In the genomic region with DNA sequence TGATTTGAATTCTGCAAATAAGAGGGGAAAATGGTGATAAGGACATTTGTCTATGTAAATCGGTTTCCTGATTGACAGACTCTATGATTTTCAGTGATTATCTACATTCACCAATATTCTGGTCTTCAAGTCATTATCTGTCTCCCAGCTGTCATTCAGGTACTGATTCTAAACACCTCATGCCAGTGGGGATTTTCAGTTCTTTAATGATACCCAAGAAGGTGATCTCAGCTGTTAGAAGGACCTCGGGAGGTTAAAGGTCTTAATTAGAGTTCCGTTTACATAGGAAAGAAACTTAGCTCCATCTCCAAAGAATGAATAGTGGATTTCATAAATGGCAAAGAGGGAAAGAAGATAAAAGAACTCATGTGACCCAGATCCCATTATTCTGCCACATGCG, we compare ENCODE assay signal across 25 mouse cellular contexts.
"Had no signal": no experiment of that assay in that cellular context is flagged by ENCODE, and none has a peak within 500 bp of the region (broad histone marks: within the 10 kb centered on the region; RNA-seq: fewer than 3 reads in every experiment).

No protein-coding gene starts in this region.

- ATAC-seq: hindbrain, embryonic 16.5 days; inflammation-experienced regulatory T-cells, adult 6 months; intestine, embryonic 15.5 days; intestine, postnatal 0 days had no signal

- H3K36me3 ChIP-seq: heart, embryonic 10.5 days; heart, embryonic 12.5 days; hindbrain, embryonic 10.5 days; hindbrain, embryonic 12.5 days; intestine, embryonic 15.5 days; limb, embryonic 10.5 days; limb, embryonic 12.5 days had no signal

- H3K4me2 ChIP-seq: heart, embryonic 12.5 days; hindbrain, embryonic 12.5 days; hindbrain, embryonic 14.5 days; intestine, embryonic 15.5 days; limb, embryonic 12.5 days had no signal

- H3K9me3 ChIP-seq: heart, embryonic 10.5 days; heart, embryonic 12.5 days; hindbrain, embryonic 10.5 days; hindbrain, embryonic 12.5 days; intestine, embryonic 15.5 days; limb, embryonic 10.5 days; limb, embryonic 12.5 days had no signal

- H3K4me3 ChIP-seq: gastrocnemius, adult 2 months; heart, embryonic 10.5 days; heart, embryonic 12.5 days; hindbrain, embryonic 10.5 days; hindbrain, embryonic 12.5 days; intestine, embryonic 15.5 days; layer of hippocampus, adult 2 months; left cerebral cortex, adult 2 months; limb, embryonic 10.5 days; limb, embryonic 12.5 days had no signal

- DNase-seq: gastrocnemius, adult 2 months; gastrocnemius, postnatal 10 days; gastrocnemius, postnatal 25 days; heart, adult 18-20 months; heart, postnatal 10 days; heart, postnatal 4 days; kidney, adult 18-20 months; kidney, adult 8-10 months; kidney, postnatal 10 days; kidney, postnatal 25 days; kidney, postnatal 4 days; liver had no signal

- H3K4me1 ChIP-seq: heart, embryonic 10.5 days; heart, embryonic 12.5 days; hindbrain, embryonic 10.5 days; hindbrain, embryonic 12.5 days; intestine, embryonic 15.5 days; limb, embryonic 10.5 days; limb, embryonic 12.5 days had no signal

- H3K27me3 ChIP-seq: heart, embryonic 12.5 days; hindbrain, embryonic 12.5 days; intestine, embryonic 15.5 days; limb, embryonic 12.5 days had no signal

- H3K9ac ChIP-seq: heart, embryonic 12.5 days; hindbrain, embryonic 12.5 days; hindbrain, embryonic 14.5 days; intestine, embryonic 15.5 days; limb, embryonic 12.5 days had no signal

- H3K27ac ChIP-seq: gastrocnemius, adult 2 months; heart, embryonic 10.5 days; hindbrain, embryonic 10.5 days; hindbrain, embryonic 12.5 days; hindbrain, embryonic 14.5 days; intestine, embryonic 15.5 days; layer of hippocampus, adult 2 months; left cerebral cortex, adult 2 months; limb, embryonic 10.5 days; limb, embryonic 12.5 days had no signal
